Mouse (Mus musculus): Measurements from ENCODE around the gene Hivep3. TPM values are rescaled to one million over a fixed set of nuclear protein-coding genes. Genes with fewer than 3 reads are reported as not detected.

Gene Hivep3
- polyA plus RNA-seq, 1 experiment from 2014 or later = 5.7 TPM

GRCm38 (mm10) chr4:120101186-120101585 is 367.6 kb downstream of the Hivep3 start:
- Histone ChIP-seq H3K9ac (ENCODE audit: low read length) (no peak overlapping the region), H3K4me1 (ENCODE audit: control insufficient read depth, insufficient read depth, low read length) (no peaks in the 10 kb centered on the region), H3K4me3 (ENCODE audit: low read depth, low read length) (no peak overlapping the region), H3K27ac (ENCODE audit: low read depth, low read length) (no peak overlapping the region), H3K36me3 (ENCODE audit: control insufficient read depth, insufficient read depth, low read length) (no peaks in the 10 kb centered on the region), H3K4me2 (ENCODE audit: low read depth) (no peak overlapping the region), H3K9me3 (ENCODE audit: control insufficient read depth, low read length) (no peaks in the 10 kb centered on the region), H3K27me3 (ENCODE audit: control insufficient read depth, insufficient read depth, low read length) (no peaks in the 10 kb centered on the region)
- ATAC-seq (ENCODE audit: insufficient read depth, low FRiP score, low TSS enrichment) = no peak
- DNase-seq (ENCODE audit: low spot score) = no peak

DNA sequence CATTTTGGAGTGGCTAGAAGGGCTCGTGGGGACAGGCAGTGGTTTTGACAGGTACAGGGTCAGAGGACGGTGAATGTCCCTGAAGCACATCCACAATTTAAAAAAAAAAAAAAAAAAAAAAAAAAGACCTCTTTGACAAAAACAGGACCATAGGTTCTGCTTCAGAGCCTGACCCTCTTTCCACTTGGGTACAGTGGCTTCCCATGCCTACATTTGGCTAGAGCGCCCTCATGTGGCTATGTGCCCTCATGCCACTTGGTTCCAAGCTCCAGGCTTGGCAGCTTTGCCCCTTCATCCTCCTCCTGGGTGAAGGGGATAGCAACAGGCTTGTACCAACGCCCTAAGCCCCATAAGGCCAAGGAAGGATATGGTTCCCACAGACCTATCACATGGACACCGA is 371.0 kb downstream of the Hivep3 start:
- H3K9ac ChIP-seq (ENCODE audit: low read length) = no peak overlapping the region
- H3K36me3 ChIP-seq (ENCODE audit: control insufficient read depth, insufficient read depth, low read length) = no peaks in the 10 kb centered on the region
- 59% methylated on average over 5 of the region's 5 CpGs for WGBS
- no peak overlapping the region for H3K27ac ChIP-seq (ENCODE audit: low read depth, low read length)
- peak; percentile 65 for DNase-seq (ENCODE audit: low spot score)
- no peak overlapping the region for H3K4me3 ChIP-seq (ENCODE audit: low read depth, low read length)
- ATAC-seq (ENCODE audit: insufficient read depth, low FRiP score, low TSS enrichment) = no peak
- no peak overlapping the region for H3K4me2 ChIP-seq (ENCODE audit: low read depth)
- no peaks in the 10 kb centered on the region for H3K4me1 ChIP-seq (ENCODE audit: control insufficient read depth, insufficient read depth, low read length)
- no peaks in the 10 kb centered on the region for H3K27me3 ChIP-seq (ENCODE audit: control insufficient read depth, insufficient read depth, low read length)
- no peaks in the 10 kb centered on the region for H3K9me3 ChIP-seq (ENCODE audit: control insufficient read depth, low read length)

DNA sequence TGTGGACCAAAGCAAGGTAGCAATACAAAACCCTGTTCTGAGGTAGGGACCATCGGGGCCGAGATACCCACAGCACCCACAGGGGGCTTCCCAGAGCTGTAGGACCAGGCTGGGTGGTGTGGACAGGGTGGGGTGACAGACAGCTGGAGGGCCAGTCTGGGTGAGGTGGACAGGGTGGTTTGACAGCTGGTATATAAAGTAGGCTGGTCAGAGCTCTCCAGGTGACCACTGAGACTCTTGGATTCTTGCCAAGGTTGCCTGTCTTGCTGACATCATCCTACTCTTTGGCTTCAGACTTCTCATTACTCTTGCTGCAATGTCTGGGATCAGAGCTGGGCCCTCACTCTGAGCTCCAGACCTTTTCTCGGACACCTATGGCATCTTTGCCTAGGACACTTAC is 372.8 kb downstream of the Hivep3 start:
- no peak for DNase-seq (ENCODE audit: low spot score)
- Histone ChIP-seq H3K9ac (ENCODE audit: low read length) (no peak overlapping the region), H3K4me3 (ENCODE audit: low read depth, low read length) (no peak overlapping the region), H3K27me3 (ENCODE audit: control insufficient read depth, insufficient read depth, low read length) (no peaks in the 10 kb centered on the region), H3K9me3 (ENCODE audit: control insufficient read depth, low read length) (no peaks in the 10 kb centered on the region), H3K4me1 (ENCODE audit: control insufficient read depth, insufficient read depth, low read length) (no peaks in the 10 kb centered on the region), H3K4me2 (ENCODE audit: low read depth) (no peak overlapping the region), H3K36me3 (ENCODE audit: control insufficient read depth, insufficient read depth, low read length) (no peaks in the 10 kb centered on the region), H3K27ac (ENCODE audit: low read depth, low read length) (no peak overlapping the region)
- ATAC-seq (ENCODE audit: insufficient read depth, low FRiP score, low TSS enrichment) = no peak
- WGBS = 93% methylated on average over 3 of the region's 3 CpGs

DNA sequence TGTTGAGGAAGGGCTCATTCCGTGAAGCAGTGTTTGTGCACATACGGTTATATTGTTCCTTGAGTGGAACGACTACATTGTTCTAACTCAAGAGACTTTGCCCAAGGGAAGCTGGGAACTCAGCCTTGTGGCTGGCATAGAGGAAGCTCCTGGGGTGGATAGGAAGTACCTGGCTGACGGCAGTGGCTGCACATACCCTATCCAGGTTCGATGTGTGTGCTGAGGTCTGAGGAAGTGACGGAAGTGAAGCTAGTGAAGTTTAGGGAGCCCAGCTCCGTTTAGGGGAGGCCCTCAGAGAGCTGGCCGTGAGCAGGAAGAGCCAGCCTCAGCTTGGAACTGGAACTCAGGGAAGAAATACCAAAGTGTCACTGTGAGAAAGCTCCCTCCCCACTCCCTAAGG is 374.2 kb downstream of the Hivep3 start:
- WGBS = 69% methylated on average over 8 of the region's 8 CpGs
- H3K4me2 ChIP-seq (ENCODE audit: low read depth) = no peak overlapping the region
- no peak overlapping the region for H3K27ac ChIP-seq (ENCODE audit: low read depth, low read length)
- H3K36me3 ChIP-seq (ENCODE audit: control insufficient read depth, insufficient read depth, low read length) = no peaks in the 10 kb centered on the region
- H3K27me3 ChIP-seq (ENCODE audit: control insufficient read depth, insufficient read depth, low read length) = no peaks in the 10 kb centered on the region
- no peaks in the 10 kb centered on the region for H3K9me3 ChIP-seq (ENCODE audit: control insufficient read depth, low read length)
- no peak for DNase-seq (ENCODE audit: low spot score)
- no peaks in the 10 kb centered on the region for H3K4me1 ChIP-seq (ENCODE audit: control insufficient read depth, insufficient read depth, low read length)
- no peak for ATAC-seq (ENCODE audit: insufficient read depth, low FRiP score, low TSS enrichment)
- no peak overlapping the region for H3K9ac ChIP-seq (ENCODE audit: low read length)
- no peak overlapping the region for H3K4me3 ChIP-seq (ENCODE audit: low read depth, low read length)

GRCm38 (mm10) chr4:120115516-120115915 is 381.9 kb downstream of the Hivep3 start:
- Histone ChIP-seq H3K27ac (ENCODE audit: low read depth, low read length) (no peak overlapping the region), H3K27me3 (ENCODE audit: control insufficient read depth, insufficient read depth, low read length) (no peaks in the 10 kb centered on the region), H3K9me3 (ENCODE audit: control insufficient read depth, low read length) (no peaks in the 10 kb centered on the region), H3K36me3 (ENCODE audit: control insufficient read depth, insufficient read depth, low read length) (no peaks in the 10 kb centered on the region), H3K4me1 (ENCODE audit: control insufficient read depth, insufficient read depth, low read length) (no peaks in the 10 kb centered on the region), H3K4me2 (ENCODE audit: low read depth) (no peak overlapping the region), H3K4me3 (ENCODE audit: low read depth, low read length) (no peak overlapping the region), H3K9ac (ENCODE audit: low read length) (no peak overlapping the region)
- DNase-seq (ENCODE audit: low spot score) = no peak
- 83% methylated on average over 3 of the region's 3 CpGs for WGBS
- ATAC-seq (ENCODE audit: insufficient read depth, low FRiP score, low TSS enrichment) = no peak

GRCm38 (mm10) chr4:120116312-120116711 is 382.7 kb downstream of the Hivep3 start:
- Histone ChIP-seq H3K36me3 (ENCODE audit: control insufficient read depth, insufficient read depth, low read length) (no peaks in the 10 kb centered on the region), H3K4me2 (ENCODE audit: low read depth) (no peak overlapping the region), H3K4me1 (ENCODE audit: control insufficient read depth, insufficient read depth, low read length) (no peaks in the 10 kb centered on the region), H3K9me3 (ENCODE audit: control insufficient read depth, low read length) (no peaks in the 10 kb centered on the region), H3K27ac (ENCODE audit: low read depth, low read length) (no peak overlapping the region), H3K27me3 (ENCODE audit: control insufficient read depth, insufficient read depth, low read length) (no peaks in the 10 kb centered on the region), H3K4me3 (ENCODE audit: low read depth, low read length) (no peak overlapping the region), H3K9ac (ENCODE audit: low read length) (no peak overlapping the region)
- DNase-seq (ENCODE audit: low spot score) (no peak), ATAC-seq (ENCODE audit: insufficient read depth, low FRiP score, low TSS enrichment) (no peak)
- WGBS = 71% methylated on average over 1 of the region's 1 CpGs

DNA sequence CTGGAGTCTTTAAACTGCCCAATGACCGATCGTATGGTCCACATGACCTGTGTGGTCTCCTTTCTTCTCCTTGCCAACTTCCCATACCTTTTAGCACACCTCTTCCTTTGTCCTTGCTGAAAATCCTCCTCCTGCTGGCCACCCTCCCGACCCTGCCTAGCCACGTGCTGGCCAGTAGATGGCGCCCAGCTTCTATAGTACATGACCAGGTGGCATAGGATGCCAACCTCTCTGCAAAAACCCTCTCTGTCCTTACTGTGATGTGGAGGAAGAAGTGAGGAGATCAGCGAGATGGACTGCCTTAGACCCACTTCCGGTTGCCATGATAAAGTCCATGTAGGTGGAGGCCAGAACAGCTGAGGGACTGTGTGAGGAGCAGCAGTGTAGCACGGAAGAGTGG is 386.7 kb downstream of the Hivep3 start:
- ATAC-seq (ENCODE audit: insufficient read depth, low FRiP score, low TSS enrichment) (no peak), DNase-seq (ENCODE audit: low spot score) (peak; percentile 53)
- Histone ChIP-seq H3K9me3 (ENCODE audit: control insufficient read depth, low read length) (no peaks in the 10 kb centered on the region), H3K4me2 (ENCODE audit: low read depth) (no peak overlapping the region), H3K4me3 (ENCODE audit: low read depth, low read length) (no peak overlapping the region), H3K4me1 (ENCODE audit: control insufficient read depth, insufficient read depth, low read length) (no peaks in the 10 kb centered on the region), H3K36me3 (ENCODE audit: control insufficient read depth, insufficient read depth, low read length) (no peaks in the 10 kb centered on the region), H3K9ac (ENCODE audit: low read length) (no peak overlapping the region), H3K27me3 (ENCODE audit: control insufficient read depth, insufficient read depth, low read length) (no peaks in the 10 kb centered on the region), H3K27ac (ENCODE audit: low read depth, low read length) (no peak overlapping the region)
- 37% methylated on average over 8 of the region's 8 CpGs for WGBS

- Histone ChIP-seq H3K4me3 (ENCODE audit: low read depth, low read length) (no peak overlapping the region), H3K9ac (ENCODE audit: low read length) (no peak overlapping the region), H3K27ac (ENCODE audit: low read depth, low read length) (no peak overlapping the region), H3K4me1 (ENCODE audit: control insufficient read depth, insufficient read depth, low read length) (no peaks in the 10 kb centered on the region), H3K9me3 (ENCODE audit: control insufficient read depth, low read length) (no peaks in the 10 kb centered on the region), H3K36me3 (ENCODE audit: control insufficient read depth, insufficient read depth, low read length) (no peaks in the 10 kb centered on the region), H3K4me2 (ENCODE audit: low read depth) (no peak overlapping the region), H3K27me3 (ENCODE audit: control insufficient read depth, insufficient read depth, low read length) (no peaks in the 10 kb centered on the region)
- DNase-seq (ENCODE audit: low spot score) = no peak
- ATAC-seq (ENCODE audit: insufficient read depth, low FRiP score, low TSS enrichment) = no peak
- 86% methylated on average over 6 of the region's 6 CpGs for WGBS
These were observed 391.1 kb downstream of the Hivep3 start for GRCm38 (mm10) chr4:120124656-120125055.

- no peak for DNase-seq (ENCODE audit: low spot score)
- H3K4me3 ChIP-seq (ENCODE audit: low read depth, low read length) = no peak overlapping the region
- H3K36me3 ChIP-seq (ENCODE audit: control insufficient read depth, insufficient read depth, low read length) = no peaks in the 10 kb centered on the region
- no peaks in the 10 kb centered on the region for H3K27me3 ChIP-seq (ENCODE audit: control insufficient read depth, insufficient read depth, low read length)
- no peak overlapping the region for H3K27ac ChIP-seq (ENCODE audit: low read depth, low read length)
- H3K9ac ChIP-seq (ENCODE audit: low read length) = no peak overlapping the region
- no peak for ATAC-seq (ENCODE audit: insufficient read depth, low FRiP score, low TSS enrichment)
- H3K4me2 ChIP-seq (ENCODE audit: low read depth) = no peak overlapping the region
- H3K9me3 ChIP-seq (ENCODE audit: control insufficient read depth, low read length) = no peaks in the 10 kb centered on the region
- WGBS = 94% methylated on average over 6 of the region's 6 CpGs
- no peaks in the 10 kb centered on the region for H3K4me1 ChIP-seq (ENCODE audit: control insufficient read depth, insufficient read depth, low read length)
These were observed 392.5 kb downstream of the Hivep3 start for GRCm38 (mm10) chr4:120126047-120126446.
